Mouse (Mus musculus) hindbrain, embryonic 16.5 days (tissue): ENCODE measurements at regions not wholly inside any gene's neighbourhood (a gene's known extent, or its start where the extent isn't known, plus 50 kb on each side); places are given as distances from the start of the nearest gene placed in this dataset.

ENCODE experiments used
- ATAC-seq: fragments of 200-750 bp; cut with Nextera tagmentation; 2 replicates; pipeline ENCODE4 v1.8.0; 2017; ENCODE audit warnings: moderate TSS enrichment, moderate library complexity
- H3K27ac ChIP-seq: fragments of 300-500 bp; sonication (generic); 2 replicates; pipeline ENCODE4 v1.5.1; 2014; ENCODE audit warnings: low read depth, mild to moderate bottlenecking, control low read depth, low read length, moderate library complexity
- H3K27me3 ChIP-seq: fragments of 300-500 bp; sonication (generic); replicated peaks from 2 replicates; pipeline ENCODE4 v1.6.1; 2014; ENCODE audit warnings: low read length; ENCODE audit not compliant: control insufficient read depth, insufficient read depth
- H3K36me3 ChIP-seq: fragments of 300-500 bp; sonication (generic); 2 replicates; pipeline ENCODE4 v1.6.1; 2014; ENCODE audit warnings: mild to moderate bottlenecking, low read length, moderate library complexity, mixed read lengths; ENCODE audit not compliant: control insufficient read depth, insufficient read depth
- H3K4me1 ChIP-seq: fragments of 300-500 bp; sonication (generic); 2 replicates; pipeline ENCODE4 v1.6.1; 2014; ENCODE audit warnings: low read depth, low read length; ENCODE audit not compliant: control insufficient read depth, insufficient read depth
- H3K4me2 ChIP-seq: fragments of 300-500 bp; sonication (generic); 2 replicates; pipeline ENCODE4 v1.6.1; 2014; ENCODE audit warnings: mild to moderate bottlenecking, low read length, control low read depth, moderate library complexity
- H3K4me3 ChIP-seq: fragments of 300-500 bp; sonication (generic); 2 replicates; pipeline ENCODE4 v1.5.1; 2014; ENCODE audit warnings: mild to moderate bottlenecking, low read length, control low read depth, moderate library complexity
- H3K9ac ChIP-seq: fragments of 300-500 bp; sonication (generic); 2 replicates; pipeline ENCODE4 v1.6.1; 2014; ENCODE audit warnings: low read depth, mild to moderate bottlenecking, control low read depth, low read length, moderate library complexity
- H3K9me3 ChIP-seq: fragments of 300-500 bp; sonication (generic); 2 replicates; pipeline ENCODE4 v1.6.1; 2014; ENCODE audit warnings: mild to moderate bottlenecking, low read length, moderate library complexity; ENCODE audit not compliant: control insufficient read depth
- WGBS: fragments of 180-500 bp; shearing (Covaris S2); extraction: QIAGEN DNeasy Blood & Tissue Kit; methylation state at CpG from one replicate; pipeline ENCODE4 v1.1.7; 2014; 5-methylcytosine and 5-hydroxymethylcytosine counted together

- Histone ChIP-seq H3K27me3 (peaks cover under 1% of the 10 kb centered on the region), H3K36me3 (no peaks in the 10 kb centered on the region), H3K9me3 (no peaks in the 10 kb centered on the region), H3K4me3 (no peak overlapping the region), H3K4me1 (no peaks in the 10 kb centered on the region; the same call in 1 of the 2 replicates), H3K9ac (no peak overlapping the region), H3K27ac (no peak overlapping the region), H3K4me2 (no peak overlapping the region)
- 22% methylated on average over 1 of the region's 1 CpGs for WGBS
- peak; percentile 56; the same call in 1 of the 2 replicates for ATAC-seq
These were observed 189.4 kb upstream of the Ednrb start for GRCm38 (mm10) chr14:104033606-104034005.

- Histone ChIP-seq H3K9ac (no peak overlapping the region), H3K9me3 (no peaks in the 10 kb centered on the region), H3K36me3 (no peaks in the 10 kb centered on the region), H3K4me3 (no peak overlapping the region), H3K27ac (no peak overlapping the region), H3K27me3 (peaks cover 4% of the 10 kb centered on the region), H3K4me1 (no peaks in the 10 kb centered on the region; the same call in 1 of the 2 replicates), H3K4me2 (peak overlapping the region; percentile 18; the same call in 1 of the 2 replicates)
- no peak for ATAC-seq
- WGBS = 33% methylated on average over 11 of the region's 11 CpGs
These were observed 186.7 kb upstream of the Ednrb start for GRCm38 (mm10) chr14:104030784-104031470.

- no peak for ATAC-seq
These were observed 185.7 kb upstream of the Ednrb start for GRCm38 (mm10) chr14:104029668-104030530.

GRCm38 (mm10) chr14:104027900-104028285 is 183.7 kb upstream of the Ednrb start:
- no peaks in the 10 kb centered on the region for H3K9me3 ChIP-seq
- ATAC-seq = no peak
- 78% methylated on average over 8 of the region's 8 CpGs for whole genome bisulfite sequencing
- H3K27ac ChIP-seq = no peak overlapping the region
- H3K36me3 ChIP-seq = no peaks in the 10 kb centered on the region
- no peak overlapping the region for H3K9ac ChIP-seq
- no peak overlapping the region for H3K4me2 ChIP-seq
- no peaks in the 10 kb centered on the region; the same call in 1 of the 2 replicates for H3K4me1 ChIP-seq
- H3K4me3 ChIP-seq = no peak overlapping the region
- peaks cover 4% of the 10 kb centered on the region for H3K27me3 ChIP-seq

More at GRCm38 (mm10) chr14:104029668-104030530, 185.7 kb upstream of the Ednrb start:
- Histone ChIP-seq H3K4me1 (no peaks in the 10 kb centered on the region; the same call in 1 of the 2 replicates), H3K36me3 (no peaks in the 10 kb centered on the region), H3K9me3 (no peaks in the 10 kb centered on the region), H3K9ac (no peak overlapping the region), H3K27ac (no peak overlapping the region), H3K27me3 (peaks cover 4% of the 10 kb centered on the region), H3K4me3 (no peak overlapping the region), H3K4me2 (peak overlapping the region; percentile 26)
- 33% methylated on average over 20 of the region's 20 CpGs for WGBS

- 18% methylated on average over 17 of the region's 17 CpGs for WGBS
- peaks cover 4% of the 10 kb centered on the region for H3K27me3 ChIP-seq
- H3K36me3 ChIP-seq = no peaks in the 10 kb centered on the region
- H3K4me3 ChIP-seq = no peak overlapping the region
- H3K4me1 ChIP-seq = no peaks in the 10 kb centered on the region; the same call in 1 of the 2 replicates
- 0 out of 2 replicates have a peak overlapping the region, but pooled peaks have one; percentile 22 for H3K9ac ChIP-seq
- H3K9me3 ChIP-seq = no peaks in the 10 kb centered on the region
- H3K27ac ChIP-seq = no peak overlapping the region
- H3K4me2 ChIP-seq = peak overlapping the region; percentile 35
- ATAC-seq = peak; percentile 63
These were observed 183.1 kb upstream of the Ednrb start for GRCm38 (mm10) chr14:104027077-104027899.

- WGBS = 92% methylated on average over 1 of the region's 1 CpGs
- no peak overlapping the region for H3K9ac ChIP-seq
These were observed 164.3 kb upstream of the Ednrb start for GRCm38 (mm10) chr14:104008538-104008937.

DNA sequence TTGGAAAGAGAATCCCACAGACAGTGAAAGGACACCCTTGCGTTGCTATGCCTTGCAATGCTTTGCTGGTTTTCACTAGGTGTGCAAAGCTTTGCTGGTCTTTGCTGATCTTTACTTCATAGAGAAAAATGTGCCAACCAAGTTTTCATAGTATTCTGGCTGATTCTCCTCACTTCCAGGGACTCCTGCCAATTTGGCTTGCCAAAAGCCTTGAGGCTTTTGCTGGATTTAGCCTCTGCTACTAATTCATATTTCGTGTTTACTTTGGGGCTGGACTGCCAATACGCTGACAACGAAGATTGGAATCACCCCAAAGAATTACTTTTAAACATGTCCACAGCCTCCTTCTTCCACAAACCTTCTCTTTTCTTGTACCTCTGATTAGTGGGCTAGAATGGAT is 162.2 kb upstream of the Ednrb start:
- Histone ChIP-seq H3K36me3 (no peaks in the 10 kb centered on the region), H3K4me2 (no peak overlapping the region), H3K4me1 (no peaks in the 10 kb centered on the region), H3K27me3 (no peaks in the 10 kb centered on the region), H3K9me3 (no peaks in the 10 kb centered on the region), H3K27ac (no peak overlapping the region), H3K4me3 (no peak overlapping the region), H3K9ac (no peak overlapping the region)
- WGBS = 85% methylated on average over 4 of the region's 4 CpGs
- ATAC-seq = no peak

More at GRCm38 (mm10) chr14:104008538-104008937, 164.3 kb upstream of the Ednrb start:
- ATAC-seq = no peak
- H3K4me2 ChIP-seq = no peak overlapping the region
- H3K4me3 ChIP-seq = no peak overlapping the region
- no peaks in the 10 kb centered on the region for H3K36me3 ChIP-seq
- no peaks in the 10 kb centered on the region for H3K9me3 ChIP-seq
- no peaks in the 10 kb centered on the region for H3K4me1 ChIP-seq
- H3K27ac ChIP-seq = no peak overlapping the region
- no peaks in the 10 kb centered on the region for H3K27me3 ChIP-seq

- H3K27ac ChIP-seq = no peak overlapping the region
- H3K36me3 ChIP-seq = no peaks in the 10 kb centered on the region
- H3K27me3 ChIP-seq = no peaks in the 10 kb centered on the region
- H3K9ac ChIP-seq = no peak overlapping the region
- H3K9me3 ChIP-seq = no peaks in the 10 kb centered on the region
- no peak for ATAC-seq
- H3K4me1 ChIP-seq = no peaks in the 10 kb centered on the region
- no peak overlapping the region for H3K4me2 ChIP-seq
- no peak overlapping the region for H3K4me3 ChIP-seq
- 68% methylated on average over 2 of the region's 2 CpGs for WGBS
These were observed 160.9 kb upstream of the Ednrb start for GRCm38 (mm10) chr14:104005132-104005531.
